Mouse (Mus musculus) layer of hippocampus, adult 8-10 months (tissue): Measurements from ENCODE around the gene Tmem17. TPM values are rescaled to one million over a fixed set of nuclear protein-coding genes. Genes with fewer than 3 reads are reported as not detected.

Experiments
- total RNA-seq, 4 experiments: library from RNA; stranded (reverse); gene quantifications; 2 replicates each; pipeline ENCODE4 v1.2.4; 2022

The Tmem17 gene
- total RNA-seq, 4 experiments from 2014 or later = 4.3 to 6.5 (median 5.7) TPM

Other genes with a start within 250 kb of the Tmem17 start
- gene Ehbp1, start 169.8 kb upstream of the Tmem17 start, total RNA-seq = 10 to 100 TPM; 42.5 to 54.5 (median 51.4) TPM